Mouse (Mus musculus) layer of hippocampus, adult 18-20 months (tissue): Measurements from ENCODE around the gene Zfp239. TPM values are rescaled to one million over a fixed set of nuclear protein-coding genes. Genes with fewer than 3 reads are reported as not detected.
A peak's percentile ranks its signal among the peaks of the same experiment; 100 is the strongest.
"Not testable (repeated sequence)": the region's sequence is repeated elsewhere in the genome, so short reads cannot be mapped to it uniquely, and the experiment has no call there.

Experiments
- DNase-seq, 2 experiments: peaks; one replicate each; pipeline ENCODE4 v3.0.0; 2022; ENCODE audit warnings: low spot score in 2 of 2
- long read RNA-seq: library from polyadenylated mRNA; stranded (forward); transcript quantifications from one replicate; pipeline ENCODE4 v2.0.0, GENCODE M21; 2021
- total RNA-seq, 2 experiments: library from RNA; stranded (reverse); gene quantifications; 2 replicates each; pipeline ENCODE4 v1.2.3; 2021

Zfp239 gene
- 10 to 100 TPM; 38.4 to 41.0 TPM for total RNA-seq
- long read RNA-seq, transcript Zfp239-203 (4 exons, 786 nt) = major isoform, 12 of 31 reads
- long read RNA-seq, transcript Zfp239-201 (3 exons, 3,158 nt) = minor isoform, 8 of 31 reads
- long read RNA-seq, partial matches to known transcripts = 1 of 31 reads
- long read RNA-seq, other reads (novel, unspliced or antisense) = 10 of 31 reads

- DNase-seq = no peak
These were observed at the start of gene Zfp239 for GRCm38 (mm10) chr6:117861848-117862247. Zfp239 (plus strand) TSS chr6:117862100.

DNA sequence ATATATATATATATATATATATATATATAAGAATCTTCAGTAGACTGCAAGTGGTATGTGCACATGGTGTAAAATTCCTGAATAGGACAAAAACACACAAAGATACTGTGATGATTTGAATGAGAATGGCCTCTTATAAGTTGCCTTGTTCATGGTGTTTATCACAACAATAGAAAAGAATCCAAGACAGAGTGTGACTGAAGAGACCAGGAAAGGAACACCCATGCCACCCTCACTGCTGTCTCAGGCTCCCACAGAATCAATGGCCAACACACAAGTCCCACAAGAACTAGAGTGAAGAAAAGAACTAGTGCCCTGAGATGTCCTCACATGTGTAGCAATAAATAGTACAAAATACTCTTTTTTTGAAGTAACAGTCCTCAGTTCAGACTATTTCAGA lies 47.2 kb upstream of the Zfp239 start:
- DNase-seq = no peak

DNA sequence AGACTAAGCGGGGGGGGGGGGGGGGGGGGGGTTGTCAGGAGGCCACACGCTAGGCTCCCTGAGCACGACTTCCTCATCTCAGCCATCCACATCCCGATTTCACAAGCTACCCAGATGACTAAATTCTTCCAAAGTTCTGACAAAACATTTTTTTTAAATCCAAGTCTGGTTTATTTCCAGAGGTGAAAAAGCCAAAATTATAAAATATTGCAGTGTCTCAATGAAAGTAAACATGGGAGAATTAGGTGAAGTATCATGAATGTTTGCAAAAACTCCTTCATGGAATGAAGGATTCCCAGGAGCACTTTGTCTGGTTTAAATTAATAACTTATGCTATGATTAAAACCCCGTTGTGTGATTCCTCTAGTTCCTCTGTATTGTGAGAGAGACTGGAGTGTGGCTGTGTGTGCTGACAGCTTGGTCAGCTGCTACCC lies 44.8 kb upstream of the Zfp239 start:
- no peak for DNase-seq

GRCm38 (mm10) chr6:117820327-117820726 lies 41.6 kb upstream of the Zfp239 start:
- DNase-seq = peak in 1 of 2 experiments; percentile 15

DNA sequence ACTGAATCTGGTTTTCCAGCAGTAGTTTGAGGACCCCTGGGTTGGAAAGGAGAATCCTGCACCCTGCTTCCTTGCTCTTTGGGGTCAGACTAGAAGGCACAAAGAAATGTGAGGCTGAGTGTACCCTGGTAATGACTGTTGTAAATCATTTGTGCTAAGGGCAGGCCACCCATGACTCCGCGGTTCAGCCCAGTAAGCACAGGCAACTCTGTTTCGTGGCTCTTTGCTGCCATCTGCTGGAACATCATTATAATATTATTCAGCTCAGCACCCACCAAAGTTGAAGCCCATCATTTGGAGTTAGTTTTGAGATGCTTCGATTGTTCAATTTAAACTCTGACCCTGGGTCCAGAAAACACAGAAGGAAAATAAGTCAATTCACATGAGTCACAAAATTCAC lies 36.5 kb upstream of the Zfp239 start:
- peak in 1 of 2 experiments; percentile 65 for DNase-seq

GRCm38 (mm10) chr6:117828273-117828672 lies 33.6 kb upstream of the Zfp239 start:
- peak; percentile 46 to 82 for DNase-seq

DNA sequence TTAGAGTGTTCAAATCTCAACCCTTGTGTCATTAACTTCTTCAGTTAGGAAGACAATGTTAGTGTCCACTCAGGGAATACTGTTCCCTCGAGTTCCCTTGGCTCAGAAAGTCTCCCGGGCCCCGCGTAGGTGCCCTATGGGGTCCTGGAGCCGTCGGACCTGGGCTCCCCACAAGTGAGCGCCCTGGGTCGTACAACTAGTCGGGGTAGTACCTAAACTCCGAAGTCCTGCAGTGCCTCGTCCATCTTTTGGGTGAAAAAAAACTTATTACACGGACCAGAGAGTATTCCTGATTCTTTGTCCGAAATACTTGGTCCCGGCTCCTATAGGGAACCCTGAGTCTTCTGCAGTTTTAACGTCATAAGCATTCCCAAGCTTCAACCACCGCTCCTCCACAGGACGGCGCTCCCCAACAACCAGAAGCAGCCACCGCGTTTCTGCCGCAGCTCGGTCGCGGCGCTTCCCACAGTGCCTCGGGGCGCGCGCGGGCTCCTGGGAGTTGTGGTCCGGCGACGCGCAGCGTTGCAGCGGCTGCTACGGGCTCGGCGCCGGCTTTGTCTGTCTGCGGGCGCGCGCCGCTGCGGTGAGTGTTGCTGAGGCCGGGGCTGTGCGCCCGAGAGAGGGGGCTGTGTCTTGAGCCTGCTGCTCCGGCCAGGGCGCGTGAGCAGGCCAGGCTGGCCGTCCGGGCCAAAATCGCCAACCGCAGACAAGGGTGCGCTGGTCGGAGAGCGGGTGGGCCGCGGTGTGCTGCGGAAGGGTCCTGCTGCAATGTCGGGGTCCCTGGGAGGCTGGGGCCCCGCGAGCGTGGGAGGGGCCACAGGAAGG lies 21.0 kb upstream of the Zfp239 start, which contains the start of gene Zfp637:
Gene Zfp637 (plus strand): TSS at position 495 of the 825 bp plus-strand sequence.
- peak; percentile 95 to 96 for DNase-seq

DNA sequence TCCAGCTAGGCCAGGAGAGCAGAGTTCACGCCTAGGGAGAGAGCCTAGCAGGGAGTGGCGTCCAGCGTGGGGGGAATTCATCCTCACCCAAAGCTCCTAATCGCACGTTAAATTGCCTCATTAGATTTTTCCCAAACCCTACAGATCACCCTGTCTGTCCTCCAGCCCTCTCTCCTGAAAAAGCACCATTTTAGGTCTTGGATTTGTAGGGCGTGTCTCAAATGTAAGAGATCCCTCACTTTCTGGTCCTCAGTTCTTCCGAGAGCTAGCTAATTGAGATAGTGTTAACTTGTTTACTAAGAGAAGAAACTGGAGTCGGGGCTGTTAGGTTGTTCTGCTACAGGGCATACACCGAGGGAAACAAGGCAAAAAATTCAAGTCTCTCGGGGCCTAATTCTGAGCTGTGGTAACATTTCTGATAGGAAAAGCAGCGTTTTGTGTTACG lies 20.4 kb upstream of the Zfp239 start:
- no peak for DNase-seq

- DNase-seq = no peak
These were observed 17.3 kb upstream of the Zfp239 start for GRCm38 (mm10) chr6:117844597-117844996.

GRCm38 (mm10) chr6:117846671-117847070 lies 15.2 kb upstream of the Zfp239 start:
- DNase-seq = peak in 1 of 2 experiments; percentile 25

DNA sequence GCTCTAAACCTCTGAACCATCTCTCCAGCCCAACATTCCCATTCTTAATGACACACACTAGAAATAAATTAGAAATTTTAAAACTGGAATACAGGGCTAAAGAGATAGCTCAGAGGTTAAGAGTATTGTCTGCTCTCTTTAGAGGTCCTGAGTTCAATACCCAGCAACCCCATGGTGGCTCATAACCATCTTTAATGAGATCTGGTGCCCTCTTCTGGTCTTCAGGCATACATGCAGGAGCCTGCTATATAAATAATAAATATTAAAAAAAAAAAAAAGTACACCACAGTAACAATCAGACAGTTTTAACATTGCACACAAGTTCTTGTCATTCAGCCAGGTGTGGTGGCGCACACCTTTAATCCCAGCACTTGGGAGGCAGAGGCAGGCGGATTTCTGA lies 14.1 kb upstream of the Zfp239 start:
- DNase-seq = no peak

GRCm38 (mm10) chr6:117848577-117848976 lies 13.3 kb upstream of the Zfp239 start:
- DNase-seq = no peak

DNA sequence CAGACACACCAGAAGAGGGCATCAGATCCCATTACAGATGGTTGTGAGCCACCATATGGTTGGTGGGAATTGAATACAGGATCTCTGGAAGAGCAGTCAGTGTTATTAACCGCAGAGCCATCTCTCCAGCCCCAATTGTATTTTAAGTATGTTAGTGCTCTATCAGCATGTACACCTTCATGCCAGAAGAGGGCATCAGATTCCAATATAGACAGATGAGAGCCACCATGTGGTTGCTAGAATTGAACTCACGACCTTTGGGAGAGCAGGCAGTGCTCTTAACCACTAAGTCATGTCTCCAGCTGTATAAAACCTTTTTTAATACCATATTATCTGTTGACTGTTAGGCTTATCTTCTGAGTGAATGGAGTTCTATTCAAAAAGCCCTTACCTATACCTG lies 10.2 kb upstream of the Zfp239 start:
- DNase-seq = no peak

DNA sequence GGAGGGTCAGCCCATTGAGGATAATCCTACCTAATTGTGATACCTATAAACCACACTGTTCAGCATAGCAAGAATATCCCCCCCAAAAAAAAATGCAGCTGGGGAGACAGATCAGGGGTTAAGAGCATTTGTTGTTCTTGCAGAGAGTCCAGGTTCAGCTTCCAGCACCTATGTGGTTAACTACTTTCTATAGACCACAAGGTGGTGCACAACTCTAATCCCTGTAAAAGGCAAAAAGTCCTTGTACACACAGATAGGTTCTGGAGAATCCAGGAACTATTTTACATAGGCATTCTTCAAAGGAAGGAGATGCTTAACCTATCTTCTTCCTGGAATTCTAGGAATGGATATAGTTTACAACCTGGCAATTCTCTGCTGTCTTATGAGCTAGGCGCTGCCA lies 3.9 kb upstream of the Zfp239 start:
- DNase-seq = no peak

GRCm38 (mm10) chr6:117862465-117862864 lies 565 bp downstream of the Zfp239 start:
- no peak for DNase-seq

- DNase-seq = peak; percentile 57 to 76
These were observed 1.2 kb downstream of the Zfp239 start for GRCm38 (mm10) chr6:117862899-117863620.

GRCm38 (mm10) chr6:117863751-117864150 lies 1.9 kb downstream of the Zfp239 start:
- no peak for DNase-seq

DNA sequence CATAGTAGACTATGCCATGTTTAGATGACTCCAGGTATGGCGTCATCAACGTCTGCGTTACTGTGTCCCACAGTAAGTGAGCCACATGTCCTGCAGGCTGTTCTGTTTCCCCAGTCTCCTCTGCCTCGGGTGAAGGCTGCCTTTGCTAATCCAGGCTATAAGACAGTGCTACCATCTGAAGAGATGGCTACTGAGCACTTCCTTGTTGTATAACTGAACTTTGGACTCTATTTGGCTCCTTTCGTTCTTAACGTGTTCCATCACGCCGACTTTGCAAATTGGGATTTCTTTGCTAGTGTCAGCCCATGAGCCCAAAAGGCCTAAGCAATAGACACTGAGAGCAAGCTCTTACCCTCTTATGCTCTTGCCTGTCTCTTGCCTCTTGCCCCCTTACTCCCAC lies 6.3 kb downstream of the Zfp239 start:
- no peak for DNase-seq

DNA sequence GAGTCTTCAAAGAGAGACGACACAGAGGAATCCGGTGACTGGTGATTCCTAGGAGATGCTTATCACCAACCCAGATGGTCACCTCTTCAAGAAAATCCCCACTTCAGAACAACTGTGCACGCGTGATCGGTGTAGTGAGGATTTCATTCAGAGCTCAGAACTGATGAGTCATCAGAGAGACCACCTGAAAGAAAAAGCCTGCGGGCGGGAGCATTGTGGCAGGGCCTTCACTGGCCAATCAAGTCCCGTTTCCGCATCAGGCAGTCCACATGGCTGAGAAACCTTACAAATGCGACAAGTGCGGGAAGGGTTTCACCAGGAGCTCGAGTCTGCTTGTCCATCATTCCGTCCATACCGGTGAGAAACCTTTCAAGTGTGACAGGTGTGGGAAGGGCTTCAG lies 9.1 kb downstream of the Zfp239 start:
- DNase-seq = no peak

DNA sequence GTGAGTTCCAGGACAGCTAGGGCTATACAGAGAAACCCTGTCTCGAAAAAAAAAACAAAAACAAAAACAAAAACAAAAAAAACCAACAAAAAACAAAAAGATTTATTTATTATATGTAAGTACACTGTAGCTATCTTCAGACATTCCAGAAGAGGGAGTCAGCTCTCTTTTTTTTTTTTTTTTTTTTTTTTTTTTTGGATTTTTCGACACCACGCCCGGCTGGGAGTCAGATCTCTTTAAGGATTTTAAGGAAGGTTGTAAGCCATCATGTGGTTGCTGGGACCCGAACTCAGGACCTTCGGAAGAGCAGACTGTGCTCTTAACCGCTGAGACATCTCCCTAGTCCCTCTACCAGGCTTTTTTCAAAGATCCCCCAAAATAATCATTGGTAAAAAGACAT lies 11.6 kb downstream of the Zfp239 start:
- not testable (repeated sequence) for DNase-seq

DNA sequence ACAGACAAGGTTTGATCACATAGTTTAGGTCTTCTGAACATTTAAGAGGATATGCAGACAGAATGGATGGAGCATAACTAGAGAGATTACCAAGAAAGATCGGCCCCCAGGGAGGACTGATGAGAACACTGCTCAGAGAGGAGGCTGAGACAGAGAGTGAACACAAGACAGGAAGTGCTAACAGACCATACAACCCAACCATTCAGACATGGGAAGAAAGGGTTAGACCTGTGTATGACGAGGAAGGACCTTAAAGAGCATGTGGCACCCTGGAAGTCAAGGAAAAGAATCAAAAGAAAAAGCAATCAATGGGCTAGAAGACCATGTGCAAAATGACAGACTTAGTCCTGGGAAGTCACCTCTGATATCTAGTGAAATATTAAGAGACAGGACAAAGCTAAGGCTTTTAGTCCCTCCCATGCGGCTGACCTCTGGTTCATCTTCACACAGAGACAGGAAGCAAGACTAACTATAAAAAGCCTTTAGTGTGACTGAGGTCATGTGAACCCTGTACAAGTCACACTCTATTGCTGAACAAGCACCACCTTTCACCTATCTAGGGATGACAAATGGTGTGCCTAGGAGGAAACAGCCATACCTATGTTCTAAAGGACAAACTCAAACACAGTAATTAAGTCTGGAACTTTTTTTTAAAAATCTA lies 12.9 kb downstream of the Zfp239 start:
- DNase-seq = no peak
